Mouse (Mus musculus) midbrain, embryonic 16.5 days (tissue): ENCODE results near the gene Kcnd3. TPM values are rescaled to one million over a fixed set of nuclear protein-coding genes. Genes with fewer than 3 reads are reported as not detected.
A peak's percentile ranks its signal among the peaks of the same experiment; 100 is the strongest.

Source experiments
- ATAC-seq: fragments of 200-750 bp; cut with Nextera tagmentation; 2 replicates; pipeline ENCODE4 v1.8.0; 2017; ENCODE audit warnings: moderate TSS enrichment
- H3K27ac ChIP-seq: fragments of 300-500 bp; sonication (generic); 2 replicates; pipeline ENCODE4 v1.5.1; 2014; ENCODE audit warnings: mild to moderate bottlenecking, low read length, mixed read lengths
- H3K27me3 ChIP-seq: fragments of 300-500 bp; sonication (generic); 2 replicates; pipeline ENCODE4 v1.6.1; 2014; ENCODE audit warnings: low read depth, low read length, mixed read lengths; ENCODE audit not compliant: control insufficient read depth, insufficient read depth
- H3K36me3 ChIP-seq: fragments of 300-500 bp; sonication (generic); 2 replicates; pipeline ENCODE4 v1.6.1; 2014; ENCODE audit warnings: mild to moderate bottlenecking, low read length, moderate library complexity, mixed read lengths; ENCODE audit not compliant: control insufficient read depth, insufficient read depth
- H3K4me1 ChIP-seq: fragments of 300-500 bp; sonication (generic); 2 replicates; pipeline ENCODE4 v1.6.1; 2014; ENCODE audit warnings: mild to moderate bottlenecking, low read length, mixed read lengths; ENCODE audit not compliant: control insufficient read depth, insufficient read depth
- H3K4me2 ChIP-seq: fragments of 300-500 bp; sonication (generic); 2 replicates; pipeline ENCODE4 v1.6.1; 2014; ENCODE audit warnings: mild to moderate bottlenecking, low read length, mixed read lengths
- H3K4me3 ChIP-seq: fragments of 300-500 bp; sonication (generic); 2 replicates; pipeline ENCODE4 v1.5.1; 2014; ENCODE audit warnings: low read depth, mild to moderate bottlenecking, low read length, moderate library complexity, mixed read lengths
- H3K9ac ChIP-seq: fragments of 300-500 bp; sonication (generic); 2 replicates; pipeline ENCODE4 v1.6.1; 2014; ENCODE audit warnings: low read depth, low read length, mixed read lengths
- H3K9me3 ChIP-seq: fragments of 300-500 bp; sonication (generic); replicated peaks from 2 replicates; pipeline ENCODE4 v1.6.1; 2014; ENCODE audit warnings: mild to moderate bottlenecking, low read length, mixed read lengths; ENCODE audit not compliant: control insufficient read depth, poor library complexity, severe bottlenecking
- WGBS: fragments of 180-500 bp; shearing (Covaris S2); extraction: QIAGEN DNeasy Blood & Tissue Kit; methylation state at CpG from one replicate; pipeline ENCODE4 v1.1.7; 2014; 5-methylcytosine and 5-hydroxymethylcytosine counted together
- polyA plus RNA-seq: library from polyadenylated mRNA; unstranded; fragments of >200 nt; fragmentation: Nextera tagmentation; extraction: Ambion mirVana; gene quantifications from 2 replicates; pipeline ENCODE4 v1.2.1, GENCODE M21; 2015

Kcnd3 gene
- polyA plus RNA-seq, 1 experiment from 2014 or later: 11.6 TPM

- H3K4me2 ChIP-seq: peak overlapping the region; percentile 84
- H3K9ac ChIP-seq: peak overlapping the region; percentile 90
- H3K36me3 ChIP-seq: no peaks in the 10 kb centered on the region
- no peaks in the 10 kb centered on the region for H3K9me3 ChIP-seq
- WGBS: 1% methylated on average over 22 of the region's 22 CpGs
- peak overlapping the region; percentile 74 for H3K4me3 ChIP-seq
- peak; percentile 26; the same call in 1 of the 2 replicates for ATAC-seq
- peaks cover 36% of the 10 kb centered on the region for H3K4me1 ChIP-seq
- H3K27me3 ChIP-seq: peaks cover 2% of the 10 kb centered on the region; the same call in 1 of the 2 replicates
- peak overlapping the region; percentile 76 for H3K27ac ChIP-seq
Measured at GRCm38 (mm10) chr3:105450641-105451470, 1.3 kb upstream of the Kcnd3 start.

GRCm38 (mm10) chr3:105452556-105453213 lies 555 bp downstream of the Kcnd3 start:
- 1% methylated on average over 28 of the region's 60 CpGs for WGBS
- Histone ChIP-seq H3K4me1 (peaks cover 36% of the 10 kb centered on the region), H3K4me2 (peak overlapping the region; percentile 84), H3K9ac (peak overlapping the region; percentile 90), H3K36me3 (no peaks in the 10 kb centered on the region), H3K4me3 (peak overlapping the region; percentile 74), H3K27me3 (peaks cover 2% of the 10 kb centered on the region; the same call in 1 of the 2 replicates), H3K27ac (peak overlapping the region; percentile 68), H3K9me3 (no peaks in the 10 kb centered on the region)
- peak; percentile 64 for ATAC-seq

GRCm38 (mm10) chr3:105453214-105453950 lies 1.3 kb downstream of the Kcnd3 start:
- H3K27me3 ChIP-seq: peaks cover 2% of the 10 kb centered on the region; the same call in 1 of the 2 replicates
- H3K27ac ChIP-seq: peak overlapping the region; percentile 68
- H3K4me1 ChIP-seq: peaks cover 36% of the 10 kb centered on the region
- no peak; the same call in 1 of the 2 replicates for ATAC-seq
- H3K9ac ChIP-seq: peak overlapping the region; percentile 90
- peak overlapping the region; percentile 84 for H3K4me2 ChIP-seq
- WGBS: under 1% methylated on average over 19 of the region's 19 CpGs
- peak overlapping the region; percentile 74 for H3K4me3 ChIP-seq
- no peaks in the 10 kb centered on the region for H3K9me3 ChIP-seq
- H3K36me3 ChIP-seq: no peaks in the 10 kb centered on the region

GRCm38 (mm10) chr3:105457657-105458056 lies 5.5 kb downstream of the Kcnd3 start:
- peaks cover 2% of the 10 kb centered on the region; the same call in 1 of the 2 replicates for H3K27me3 ChIP-seq
- 86% methylated on average over 4 of the region's 4 CpGs for WGBS
- no peak overlapping the region for H3K9ac ChIP-seq
- no peaks in the 10 kb centered on the region for H3K9me3 ChIP-seq
- no peak overlapping the region for H3K4me3 ChIP-seq
- no peak overlapping the region for H3K27ac ChIP-seq
- H3K36me3 ChIP-seq: peaks cover 10% of the 10 kb centered on the region
- no peak overlapping the region for H3K4me2 ChIP-seq
- ATAC-seq: no peak
- H3K4me1 ChIP-seq: peaks cover 27% of the 10 kb centered on the region

- WGBS: 76% methylated on average over 8 of the region's 8 CpGs
- ATAC-seq: no peak
Measured at GRCm38 (mm10) chr3:105466538-105466937, 14.4 kb downstream of the Kcnd3 start.

GRCm38 (mm10) chr3:105472564-105472963 lies 20.4 kb downstream of the Kcnd3 start:
- WGBS: 74% methylated on average over 1 of the region's 1 CpGs
- no peaks in the 10 kb centered on the region for H3K27me3 ChIP-seq
- no peak overlapping the region for H3K27ac ChIP-seq
- H3K9me3 ChIP-seq: no peaks in the 10 kb centered on the region
- no peak overlapping the region for H3K9ac ChIP-seq
- H3K4me3 ChIP-seq: no peak overlapping the region
- no peaks in the 10 kb centered on the region for H3K36me3 ChIP-seq
- no peak for ATAC-seq
- no peaks in the 10 kb centered on the region for H3K4me1 ChIP-seq
- no peak overlapping the region for H3K4me2 ChIP-seq

More at GRCm38 (mm10) chr3:105466538-105466937, 14.4 kb downstream of the Kcnd3 start:
- Histone ChIP-seq H3K4me3 (no peak overlapping the region), H3K27me3 (no peaks in the 10 kb centered on the region), H3K4me1 (peaks cover 8% of the 10 kb centered on the region; the same call in 1 of the 2 replicates), H3K36me3 (no peaks in the 10 kb centered on the region), H3K9ac (no peak overlapping the region), H3K27ac (no peak overlapping the region), H3K4me2 (no peak overlapping the region), H3K9me3 (no peaks in the 10 kb centered on the region)

- Histone ChIP-seq H3K9ac (no peak overlapping the region), H3K9me3 (no peaks in the 10 kb centered on the region), H3K4me3 (no peak overlapping the region), H3K4me1 (peaks cover 8% of the 10 kb centered on the region), H3K27me3 (no peaks in the 10 kb centered on the region), H3K36me3 (no peaks in the 10 kb centered on the region), H3K27ac (no peak overlapping the region), H3K4me2 (no peak overlapping the region)
- 82% methylated on average over 1 of the region's 1 CpGs for WGBS
- no peak for ATAC-seq
Measured at GRCm38 (mm10) chr3:105476408-105476807, 24.3 kb downstream of the Kcnd3 start.

- Histone ChIP-seq H3K4me3 (no peak overlapping the region), H3K4me1 (peaks cover 23% of the 10 kb centered on the region), H3K9ac (no peak overlapping the region), H3K36me3 (no peaks in the 10 kb centered on the region), H3K27ac (no peak overlapping the region), H3K4me2 (no peak overlapping the region), H3K27me3 (no peaks in the 10 kb centered on the region), H3K9me3 (no peaks in the 10 kb centered on the region)
- no peak for ATAC-seq
- WGBS: 88% methylated on average over 4 of the region's 4 CpGs
Measured at GRCm38 (mm10) chr3:105478876-105479275, 26.7 kb downstream of the Kcnd3 start.
